Mouse (Mus musculus) bone marrow, adult 2 months (tissue): ENCODE data around the gene C1qbp.

ENCODE experiments used
- CTCF ChIP-seq: fragments of 200-500 bp; IDR thresholded peaks from 2 replicates; pipeline ENCODE4 v1.5.1; 2011; ENCODE audit warnings: low read length, control low read depth; ENCODE audit not compliant: control insufficient read depth, insufficient read depth
- POLR2A ChIP-seq: fragments of 200-500 bp; IDR thresholded peaks from 2 replicates; pipeline ENCODE4 v1.6.1; 2011; ENCODE audit warnings: low read depth, mild to moderate bottlenecking, control low read depth, low read length, borderline replicate concordance; ENCODE audit not compliant: control insufficient read depth

DNA sequence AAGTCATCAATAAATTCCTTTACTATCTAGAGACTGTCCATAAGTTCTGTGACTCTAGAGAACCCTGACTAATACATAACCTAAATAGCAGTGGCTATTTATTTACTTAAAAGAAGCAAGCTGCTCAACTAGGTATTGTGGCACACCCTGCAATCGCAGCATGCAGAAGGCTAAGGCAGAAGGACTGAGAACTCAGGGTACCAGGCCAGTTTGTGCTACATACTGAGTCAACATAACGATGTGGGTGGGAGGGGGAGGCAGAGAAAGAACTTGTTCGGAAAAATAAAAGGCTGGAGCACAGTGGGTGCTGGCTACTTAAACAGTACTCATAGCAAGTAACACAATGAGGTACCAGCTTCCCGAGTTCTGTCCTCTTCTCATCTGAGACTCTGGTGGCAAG lies 18.3 kb upstream of the C1qbp start:
- no peak for TF ChIP-seq CTCF
- no peak for TF ChIP-seq POLR2A
